Mouse (Mus musculus): ENCODE results near the gene Tktl2.

Gene Tktl2

GRCm38 (mm10) chr8:66511537-66511936, at the start of gene Tktl2:
TSS of gene Tktl2 (plus strand) at chr8:66511756.
- no peak for DNase-seq

DNA sequence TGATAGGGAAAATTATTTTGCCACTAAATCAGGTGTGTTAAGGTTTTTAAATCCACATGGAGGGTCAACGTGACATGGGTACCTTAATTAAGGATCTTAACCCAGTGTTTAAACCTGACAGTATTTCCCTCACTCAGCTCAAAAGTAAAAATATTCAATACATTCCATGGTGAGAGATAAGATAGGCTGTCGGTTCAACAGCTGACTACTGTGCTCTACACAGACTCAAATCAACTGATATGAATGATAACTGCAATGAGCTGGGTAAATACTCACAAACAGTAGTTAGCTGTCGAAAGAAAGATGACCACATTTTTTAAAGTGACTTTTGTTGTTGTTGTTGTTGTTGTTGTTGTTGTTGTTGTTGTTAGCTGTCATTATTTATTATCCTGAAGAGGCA, 41.7 kb upstream of the Tktl2 start:
- DNase-seq: no peak

DNA sequence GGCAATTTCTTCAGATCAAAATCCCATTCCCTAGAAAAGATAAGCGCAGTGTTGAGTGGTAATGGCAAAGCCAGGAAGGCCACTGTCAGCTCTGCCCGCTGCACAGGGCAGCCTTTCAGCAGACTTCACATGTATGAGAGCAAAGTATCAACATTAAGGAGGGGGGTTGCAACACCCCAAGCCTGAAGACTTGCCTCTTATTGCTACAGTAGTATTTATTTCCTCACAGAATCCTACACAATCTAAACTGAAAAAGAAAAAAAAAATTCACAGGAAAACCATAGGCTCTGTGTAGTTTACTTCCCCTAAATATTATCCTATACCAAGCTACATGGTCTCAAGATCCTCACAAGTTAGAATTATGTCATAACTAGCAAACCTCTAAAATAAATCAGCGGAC, 34.7 kb upstream of the Tktl2 start:
- DNase-seq: no peak

GRCm38 (mm10) chr8:66486084-66486763, 25.3 kb upstream of the Tktl2 start, which contains the start of gene Tma16:
TSS of gene Tma16 (minus strand) at chr8:66486530.
- peak; percentile 89 for DNase-seq

DNA sequence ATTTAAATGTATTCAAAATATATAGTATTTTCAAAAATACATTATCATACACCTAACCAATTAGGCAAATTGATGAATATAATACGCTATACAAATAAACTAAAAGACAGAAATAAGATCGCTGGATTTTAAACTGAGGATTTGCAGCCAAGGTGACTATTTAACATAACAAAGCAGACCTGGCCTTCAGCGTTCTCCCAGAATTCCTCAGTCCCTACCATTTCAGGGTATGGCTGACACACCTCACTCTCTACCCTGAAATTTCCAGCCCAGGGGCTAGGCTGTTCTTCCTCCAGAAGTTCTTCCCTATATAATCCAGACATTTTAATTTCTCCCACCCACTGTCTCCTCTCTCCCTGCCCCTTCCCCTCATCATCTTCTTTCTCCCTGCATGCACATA, 23.0 kb upstream of the Tktl2 start:
- DNase-seq: no peak

GRCm38 (mm10) chr8:66490624-66491023, 20.9 kb upstream of the Tktl2 start:
- DNase-seq: no peak

DNA sequence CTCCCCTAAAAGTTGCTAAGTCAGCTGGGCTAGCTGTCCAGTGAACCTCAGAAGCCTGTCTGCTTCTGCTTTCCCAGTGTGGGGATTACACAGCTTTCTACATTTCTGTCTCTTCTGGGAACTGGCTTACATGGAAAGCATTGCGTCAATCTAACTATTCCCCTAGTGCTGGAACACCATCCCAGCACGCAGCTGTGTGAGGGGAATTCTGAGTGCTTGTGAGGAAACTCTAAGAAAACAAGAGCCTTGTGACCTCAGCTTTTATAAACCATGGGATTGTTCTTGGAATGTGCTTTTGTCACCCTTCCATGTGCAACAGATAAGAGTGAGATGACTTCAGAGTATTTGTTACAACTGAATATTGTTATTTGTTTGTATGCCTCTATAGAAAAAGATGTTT, 17.1 kb upstream of the Tktl2 start:
- DNase-seq: no peak

DNA sequence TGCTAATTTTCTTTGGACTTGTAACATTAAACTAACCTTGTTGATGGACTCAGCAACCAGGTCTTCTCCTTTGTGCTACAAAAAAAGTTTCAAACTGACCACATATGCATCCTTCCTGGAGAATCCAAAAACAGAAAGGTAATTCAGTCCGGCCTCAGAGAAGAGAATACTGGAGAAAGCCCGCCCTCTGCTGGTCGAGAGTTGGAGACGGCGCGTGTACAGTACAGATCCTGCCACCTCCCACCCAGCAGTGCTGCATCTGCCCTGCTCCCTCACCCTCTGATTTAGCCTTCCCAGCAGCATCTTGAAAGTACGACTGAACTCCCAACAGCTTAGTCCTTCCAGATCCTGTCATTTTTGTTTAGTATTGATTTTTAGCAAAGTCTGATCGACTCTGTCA, 15.8 kb upstream of the Tktl2 start:
- peak; percentile 77 for DNase-seq

GRCm38 (mm10) chr8:66496998-66497577, 14.5 kb upstream of the Tktl2 start:
- peak; percentile 71 for DNase-seq

GRCm38 (mm10) chr8:66503381-66503780, 8.2 kb upstream of the Tktl2 start:
- no peak for DNase-seq

- no peak for DNase-seq
These were observed 7.6 kb downstream of the Tktl2 start for GRCm38 (mm10) chr8:66519149-66519548.

DNA sequence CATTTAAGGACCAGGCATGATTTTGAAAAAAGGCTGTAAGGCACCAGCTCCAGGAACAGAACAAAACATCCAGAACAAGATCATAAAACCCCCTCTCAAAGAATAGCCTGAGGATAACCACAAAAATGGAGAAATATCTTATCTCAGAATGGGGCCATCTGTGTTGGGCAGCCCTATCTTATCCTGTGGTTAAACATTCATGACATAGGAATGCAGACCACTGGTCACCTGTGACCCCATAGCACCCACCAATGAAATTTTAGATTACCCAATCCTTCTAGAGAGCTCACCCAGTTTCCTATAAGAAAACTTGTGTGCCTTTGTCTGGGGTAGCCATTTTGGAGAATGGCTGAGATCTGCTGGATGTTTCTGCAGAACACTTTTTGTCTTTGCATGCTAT, 9.0 kb downstream of the Tktl2 start:
- no peak for DNase-seq

DNA sequence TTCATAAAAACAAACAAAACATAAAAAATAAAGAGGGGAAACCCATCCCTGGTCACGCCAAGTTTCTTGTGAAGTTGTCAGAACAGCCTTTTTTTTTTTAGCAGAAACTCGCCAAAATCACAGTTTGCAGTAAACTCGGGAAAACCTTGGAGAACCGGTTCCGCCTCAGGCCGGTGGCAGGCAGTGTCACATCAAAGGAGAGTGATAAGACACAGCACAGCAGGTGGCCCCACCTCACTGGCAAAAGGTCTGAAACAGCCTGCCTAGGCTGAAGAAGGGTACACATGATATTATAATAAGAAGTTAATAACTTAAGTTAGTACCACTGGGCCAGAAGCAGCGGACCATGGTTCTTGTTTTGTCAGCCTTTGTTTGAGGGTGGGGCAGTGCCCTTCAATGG, 38.5 kb downstream of the Tktl2 start:
- DNase-seq: peak; percentile 1
